Mouse (Mus musculus) hindbrain, postnatal 0 days (tissue): ENCODE measurements around the gene Wdr34. TPM values are rescaled to one million over a fixed set of nuclear protein-coding genes. Genes with fewer than 3 reads are reported as not detected.

Experiments
- ATAC-seq: fragments of 200-750 bp; cut with Nextera tagmentation; 2 replicates; pipeline ENCODE4 v1.8.0; 2017; ENCODE audit warnings: mild to moderate bottlenecking, moderate TSS enrichment, moderate library complexity
- DNase-seq: peaks from one replicate; pipeline ENCODE4 v3.0.0-alpha.2; 2015; ENCODE audit warnings: low spot score
- H3K27ac ChIP-seq: fragments of 300-500 bp; sonication (generic); 2 replicates; pipeline ENCODE4 v1.5.1; 2014; ENCODE audit warnings: mild to moderate bottlenecking
- H3K27me3 ChIP-seq: fragments of 300-500 bp; sonication (generic); 2 replicates; pipeline ENCODE4 v1.6.1; 2014; ENCODE audit warnings: low read length, mixed read lengths; ENCODE audit not compliant: insufficient read depth
- H3K36me3 ChIP-seq: fragments of 300-500 bp; sonication (generic); 2 replicates; pipeline ENCODE4 v1.6.1; 2014; ENCODE audit warnings: low read length, mixed read lengths; ENCODE audit not compliant: insufficient read depth
- H3K4me1 ChIP-seq: fragments of 300-500 bp; sonication (generic); 2 replicates; pipeline ENCODE4 v1.6.1; 2014; ENCODE audit warnings: antibody characterized with exemption, low read length, mixed read lengths; ENCODE audit not compliant: insufficient read depth
- H3K4me2 ChIP-seq: fragments of 300-500 bp; sonication (generic); 2 replicates; pipeline ENCODE4 v1.6.1; 2014; ENCODE audit warnings: low read depth, mild to moderate bottlenecking, low read length, moderate library complexity, mixed read lengths
- H3K4me3 ChIP-seq: fragments of 300-500 bp; sonication (generic); 2 replicates; pipeline ENCODE4 v1.5.1; 2014; ENCODE audit warnings: low read length
- H3K9ac ChIP-seq: fragments of 300-500 bp; sonication (generic); replicated peaks from 2 replicates; pipeline ENCODE4 v1.6.1; 2014; ENCODE audit warnings: mild to moderate bottlenecking, low read length, moderate library complexity, mixed read lengths
- H3K9me3 ChIP-seq: fragments of 300-500 bp; sonication (generic); 2 replicates; pipeline ENCODE4 v1.6.1; 2016; ENCODE audit warnings: low read length, mixed read lengths
- CTCF ChIP-seq: IDR thresholded peaks from 2 replicates; pipeline ENCODE4 v1.5.1; 2016; ENCODE audit warnings: antibody characterized with exemption, control low read depth, low read depth
- WGBS: fragments of 180-500 bp; shearing (Covaris S2); extraction: QIAGEN DNeasy Blood & Tissue Kit; methylation state at CpG from one replicate; pipeline ENCODE4 v1.1.7; 2014; 5-methylcytosine and 5-hydroxymethylcytosine counted together
- polyA plus RNA-seq: library from polyadenylated mRNA; unstranded; fragments of >200 nt; fragmentation: Nextera tagmentation; extraction: Ambion mirVana; gene quantifications from 2 replicates; pipeline ENCODE4 v1.2.1, GENCODE M21; 2015
- total RNA-seq: library from RNA; depleted of rRNA; stranded (reverse); fragments of >200 nt; gene quantifications from 2 replicates; pipeline ENCODE4 v1.2.3, GENCODE M21; 2014

The Wdr34 gene
- total and polyA plus RNA-seq, 2 experiments from 2014 or later = 66.5 to 87.7 TPM

- TF ChIP-seq CTCF = no peak
- no peak overlapping the region for H3K4me2 ChIP-seq
- DNase-seq = no peak
- H3K36me3 ChIP-seq = peaks cover 6% of the 10 kb centered on the region; the same call in 1 of the 2 replicates
- H3K9ac ChIP-seq = no peak overlapping the region
- no peaks in the 10 kb centered on the region for H3K27me3 ChIP-seq
- H3K4me1 ChIP-seq = no peaks in the 10 kb centered on the region
- no peak overlapping the region for H3K27ac ChIP-seq
- no peak for ATAC-seq
- H3K9me3 ChIP-seq = no peaks in the 10 kb centered on the region
- WGBS = 94% methylated on average over 10 of the region's 10 CpGs
- H3K4me3 ChIP-seq = no peak overlapping the region
Observed at GRCm38 (mm10) chr2:30038370-30038769, 10.3 kb downstream of the Wdr34 start.

DNA sequence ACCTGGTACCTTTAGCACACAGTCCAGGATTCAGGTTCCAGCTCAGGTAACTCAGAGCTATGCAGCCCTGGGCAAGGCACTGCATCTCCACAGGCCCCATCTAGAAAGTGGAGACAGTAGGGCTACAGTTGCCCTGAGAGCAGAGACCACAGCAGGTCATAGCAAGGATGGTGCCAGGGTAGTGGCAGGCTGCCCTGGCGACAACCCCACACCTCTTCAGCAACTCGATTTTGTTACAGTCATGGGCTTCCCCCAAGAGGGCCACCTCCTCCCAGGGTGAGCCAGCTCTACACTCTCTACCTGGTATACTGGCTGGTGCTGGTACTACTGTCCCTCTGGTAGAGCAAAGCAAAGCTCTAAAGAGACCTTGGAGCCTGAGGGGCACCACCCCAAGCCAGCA, 10.9 kb downstream of the Wdr34 start:
- TF ChIP-seq CTCF = no peak
- no peaks in the 10 kb centered on the region for H3K4me1 ChIP-seq
- ATAC-seq (no peak), DNase-seq (no peak)
- H3K4me2 ChIP-seq = no peak overlapping the region
- no peaks in the 10 kb centered on the region for H3K27me3 ChIP-seq
- no peak overlapping the region for H3K9ac ChIP-seq
- WGBS = 97% methylated on average over 2 of the region's 2 CpGs
- no peaks in the 10 kb centered on the region for H3K9me3 ChIP-seq
- H3K36me3 ChIP-seq = peaks cover 6% of the 10 kb centered on the region; the same call in 1 of the 2 replicates
- no peak overlapping the region for H3K27ac ChIP-seq
- no peak overlapping the region for H3K4me3 ChIP-seq

DNA sequence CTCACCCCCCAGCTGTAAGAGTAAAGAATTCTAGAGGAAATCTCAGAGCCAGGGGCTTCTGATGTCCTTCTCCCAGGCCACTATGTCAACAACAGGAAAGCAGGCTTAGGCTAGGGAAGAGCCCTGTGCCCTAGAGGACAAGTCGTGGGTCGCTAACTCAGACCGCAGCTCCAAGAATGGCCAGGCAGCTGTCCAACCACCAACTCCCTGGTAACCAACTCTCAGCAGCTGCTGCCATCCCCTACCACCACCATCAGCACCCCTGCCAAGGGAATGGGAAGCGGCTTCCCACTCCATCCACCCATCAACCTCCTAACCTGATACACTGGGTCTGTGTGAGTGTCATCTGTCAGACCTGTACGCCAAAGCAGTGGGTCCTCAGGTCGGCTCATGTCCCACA, 15.7 kb downstream of the Wdr34 start:
- ATAC-seq = no peak; the same call in 1 of the 2 replicates
- no peak for DNase-seq

DNA sequence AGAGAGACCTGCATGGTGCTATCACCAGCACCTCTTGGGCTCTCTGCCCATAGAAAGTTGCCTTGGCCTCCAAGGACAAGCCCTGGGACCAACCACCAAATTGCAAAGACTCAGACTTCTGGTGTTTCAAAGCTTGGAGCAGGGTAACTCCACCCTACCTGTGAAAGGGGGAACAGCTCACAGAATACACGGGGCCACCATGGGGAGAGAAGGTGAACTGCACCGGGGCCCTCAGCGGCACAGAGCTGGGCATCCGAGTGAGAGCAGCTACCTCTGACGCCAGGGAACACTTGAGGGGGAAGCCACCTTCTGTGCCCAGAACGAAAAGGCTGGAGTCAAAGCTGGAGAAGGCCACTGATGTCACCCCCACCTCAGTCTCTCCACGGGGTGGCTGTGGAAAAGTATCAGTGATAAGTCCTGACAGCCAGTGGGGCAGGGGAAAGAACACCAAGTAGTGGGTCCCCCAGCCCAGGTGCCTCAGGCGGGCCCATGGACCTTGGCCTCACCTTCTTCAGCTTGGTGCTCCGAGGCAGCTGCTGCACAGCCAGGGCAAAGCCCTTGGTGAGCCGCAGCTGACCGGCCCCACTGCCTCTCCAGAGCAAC, 16.3 kb downstream of the Wdr34 start:
- Histone ChIP-seq H3K9me3 (no peaks in the 10 kb centered on the region), H3K4me1 (no peaks in the 10 kb centered on the region), H3K27ac (no peak overlapping the region), H3K36me3 (peaks cover 58% of the 10 kb centered on the region), H3K27me3 (no peaks in the 10 kb centered on the region), H3K9ac (no peak overlapping the region), H3K4me2 (no peak overlapping the region), H3K4me3 (no peak overlapping the region)
- WGBS = 62% methylated on average over 11 of the region's 11 CpGs
- peak; percentile 55; the same call in 1 of the 2 replicates for TF ChIP-seq CTCF
- ATAC-seq (peak; percentile 57), DNase-seq (no peak)

More for the DNA sequence above, 15.7 kb downstream of the Wdr34 start:
- no peaks in the 10 kb centered on the region for H3K4me1 ChIP-seq
- no peak overlapping the region for H3K27ac ChIP-seq
- H3K4me2 ChIP-seq = no peak overlapping the region
- no peak overlapping the region for H3K4me3 ChIP-seq
- no peaks in the 10 kb centered on the region for H3K27me3 ChIP-seq
- 55% methylated on average over 6 of the region's 6 CpGs for WGBS
- peaks cover 53% of the 10 kb centered on the region for H3K36me3 ChIP-seq
- no peak overlapping the region for H3K9ac ChIP-seq
- TF ChIP-seq CTCF = no peak
- no peaks in the 10 kb centered on the region for H3K9me3 ChIP-seq

DNA sequence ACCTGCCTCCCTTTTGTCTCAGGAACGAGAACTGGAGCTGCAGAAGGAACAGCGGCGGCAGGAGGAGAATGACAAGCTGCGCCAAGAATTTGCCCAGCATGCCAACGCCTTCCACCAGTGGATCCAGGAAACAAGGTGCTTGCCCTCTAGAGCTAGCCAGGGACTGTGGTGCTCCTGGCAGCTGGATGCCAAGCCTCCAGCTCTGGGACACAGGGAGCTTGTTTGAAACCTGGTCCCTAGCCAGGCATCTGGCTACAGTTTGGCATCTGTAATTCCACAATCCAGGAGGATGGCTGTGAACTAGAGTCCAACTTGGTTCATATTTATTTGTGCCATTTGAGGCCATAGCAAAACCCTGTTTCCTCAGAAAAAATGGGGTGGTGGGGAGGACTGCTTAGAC, 21.7 kb downstream of the Wdr34 start:
- no peak overlapping the region for H3K9ac ChIP-seq
- no peaks in the 10 kb centered on the region for H3K9me3 ChIP-seq
- peaks cover 100% of the 10 kb centered on the region for H3K36me3 ChIP-seq
- DNase-seq (no peak), ATAC-seq (no peak)
- TF ChIP-seq CTCF = no peak
- no peaks in the 10 kb centered on the region for H3K27me3 ChIP-seq
- no peak overlapping the region for H3K4me2 ChIP-seq
- H3K4me1 ChIP-seq = no peaks in the 10 kb centered on the region
- 79% methylated on average over 5 of the region's 5 CpGs for WGBS
- no peak overlapping the region for H3K27ac ChIP-seq
- H3K4me3 ChIP-seq = no peak overlapping the region

GRCm38 (mm10) chr2:30025454-30025853, 23.2 kb downstream of the Wdr34 start:
- Histone ChIP-seq H3K9me3 (no peaks in the 10 kb centered on the region), H3K4me3 (no peak overlapping the region), H3K4me1 (no peaks in the 10 kb centered on the region), H3K27ac (no peak overlapping the region), H3K27me3 (no peaks in the 10 kb centered on the region), H3K4me2 (no peak overlapping the region), H3K9ac (no peak overlapping the region), H3K36me3 (peaks cover 99% of the 10 kb centered on the region)
- 85% methylated on average over 4 of the region's 4 CpGs for WGBS
- ATAC-seq (no peak), DNase-seq (no peak)
- no peak for TF ChIP-seq CTCF

GRCm38 (mm10) chr2:30014326-30014966, 34.2 kb downstream of the Wdr34 start:
- no peak for TF ChIP-seq CTCF
- ATAC-seq (no peak), DNase-seq (no peak)
- no peaks in the 10 kb centered on the region for H3K9me3 ChIP-seq
- H3K4me2 ChIP-seq = no peak overlapping the region
- H3K36me3 ChIP-seq = peaks cover 93% of the 10 kb centered on the region
- 76% methylated on average over 11 of the region's 11 CpGs for WGBS
- H3K27ac ChIP-seq = no peak overlapping the region
- H3K27me3 ChIP-seq = no peaks in the 10 kb centered on the region
- no peak overlapping the region for H3K4me3 ChIP-seq
- no peaks in the 10 kb centered on the region for H3K4me1 ChIP-seq
- no peak overlapping the region for H3K9ac ChIP-seq
